Mouse (Mus musculus): Measurements from ENCODE around the gene Nt5c2.

DNA sequence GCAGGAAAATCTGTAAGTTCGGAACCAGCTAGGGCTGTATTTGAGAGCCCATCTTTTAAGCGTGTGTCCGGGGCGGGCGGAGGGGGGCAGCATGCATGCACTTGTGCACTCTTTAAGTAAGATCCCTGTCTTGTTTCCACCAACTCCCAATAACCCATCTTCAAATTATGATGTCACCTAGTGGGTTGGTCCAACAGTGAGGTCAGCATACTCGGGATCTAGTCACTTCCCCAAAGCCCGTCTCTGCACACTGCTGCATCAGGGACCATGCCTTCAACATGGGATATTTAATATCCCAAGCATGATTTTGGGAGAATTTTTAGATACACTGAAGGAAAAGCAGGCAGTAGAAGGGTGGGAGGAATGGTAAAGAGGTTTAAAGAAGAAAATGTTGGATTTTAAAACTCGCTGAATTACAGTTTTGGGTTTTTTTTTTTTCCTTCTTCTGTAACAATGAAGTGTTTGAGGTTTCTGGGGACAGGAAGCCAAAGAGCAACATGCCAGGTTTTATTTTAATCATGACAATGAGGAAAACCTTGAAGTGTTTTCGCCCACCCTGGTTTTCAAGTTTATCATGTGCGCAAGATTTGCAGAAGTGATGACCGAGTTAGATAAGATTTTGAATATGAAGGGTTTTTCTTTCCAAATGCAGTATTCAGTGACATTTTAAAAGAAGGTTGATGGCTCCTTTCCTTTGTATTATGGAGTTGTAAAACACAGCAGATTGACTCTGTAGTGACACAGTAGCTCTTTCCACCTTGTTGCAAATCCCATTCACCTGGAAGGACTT is 177.5 kb downstream of the Nt5c2 start:
- TF ChIP-seq TAL1 (IDR thresholded peaks at IDR 0.05; ENCODE audit: low read length) (no peak), GATA1 (IDR thresholded peaks at IDR 0.05; ENCODE audit: low read length) (no peak)
